Mouse (Mus musculus) brain, embryonic 18.5 days (tissue): ENCODE data around the gene Disp1.

Experiments
- DNase-seq: peaks from one replicate; pipeline ENCODE4 v3.0.0-alpha.2; 2012; ENCODE audit warnings: low read depth, low spot score

Gene Disp1

GRCm38 (mm10) chr1:183086843-183087242 lies 134.5 kb downstream of the Disp1 start:
- DNase-seq: no peak

- DNase-seq: no peak
Observed at GRCm38 (mm10) chr1:183084085-183085050, 137.0 kb downstream of the Disp1 start.

DNA sequence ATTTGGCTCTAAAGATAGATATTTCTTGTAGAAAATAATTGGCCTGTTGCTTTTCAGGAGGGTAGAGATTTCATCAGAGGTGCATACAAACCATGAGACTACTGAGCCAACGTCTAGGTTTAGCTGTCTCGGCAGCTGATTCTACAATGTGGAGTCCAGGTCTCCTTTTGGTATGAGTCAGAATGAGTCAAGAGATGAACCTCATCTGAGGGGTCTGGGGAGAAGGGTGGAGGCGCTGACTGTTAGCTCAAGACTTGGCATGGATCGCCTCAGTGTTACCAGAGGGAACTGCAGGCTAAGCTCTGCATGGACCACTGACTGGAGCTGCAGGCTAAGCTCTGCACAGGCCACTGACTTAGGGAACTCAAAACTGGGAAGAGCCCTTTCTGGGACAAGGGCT lies 138.9 kb downstream of the Disp1 start:
- no peak for DNase-seq

GRCm38 (mm10) chr1:183081126-183081525 lies 140.2 kb downstream of the Disp1 start:
- no peak for DNase-seq

GRCm38 (mm10) chr1:183075121-183075822 lies 146.1 kb downstream of the Disp1 start:
- DNase-seq: no peak

DNA sequence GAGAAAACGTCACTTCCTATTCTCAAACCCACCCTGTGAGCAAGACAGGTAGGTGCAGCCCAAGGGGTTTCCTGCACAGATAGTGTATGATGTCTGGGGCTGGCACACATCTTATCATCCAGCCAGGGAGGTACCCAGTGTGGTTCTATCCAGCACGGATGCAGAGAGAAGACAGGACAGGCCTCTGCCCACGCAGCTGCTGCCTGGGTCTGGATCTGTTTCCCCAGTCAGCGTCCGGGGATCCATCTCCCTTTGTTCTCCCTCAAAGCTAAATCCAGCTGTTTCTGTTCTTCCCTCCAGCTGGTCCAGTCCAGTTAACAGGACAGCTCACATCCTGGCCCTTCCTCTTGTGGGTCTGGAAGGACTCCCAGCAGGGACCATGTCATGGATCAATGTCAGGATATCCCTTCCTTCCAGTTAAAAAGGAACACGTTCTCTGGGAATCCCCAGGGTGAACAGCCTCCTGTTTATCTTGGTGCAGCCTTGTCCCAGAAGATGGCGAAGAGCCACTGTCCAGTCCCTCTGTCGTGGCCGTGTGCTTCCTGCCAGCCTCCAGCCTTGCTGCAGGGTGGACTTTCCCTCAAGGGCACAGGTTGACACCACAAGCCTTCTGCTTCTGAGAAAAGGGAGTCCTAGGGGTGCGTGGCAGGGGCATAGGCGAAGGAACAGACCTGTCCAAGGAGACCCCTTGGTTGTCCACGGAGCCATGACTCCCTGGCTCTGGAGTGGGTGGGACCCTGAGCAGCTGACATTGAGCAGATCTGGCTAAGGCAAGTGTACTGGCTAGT lies 148.9 kb downstream of the Disp1 start:
- DNase-seq: no peak

- DNase-seq: no peak
Observed at GRCm38 (mm10) chr1:183069954-183070649, 151.2 kb downstream of the Disp1 start.

- no peak for DNase-seq
Observed at GRCm38 (mm10) chr1:183067807-183068206, 153.5 kb downstream of the Disp1 start.

- DNase-seq: no peak
Observed at GRCm38 (mm10) chr1:183066981-183067380, 154.3 kb downstream of the Disp1 start.

- no peak for DNase-seq
Observed at GRCm38 (mm10) chr1:183060611-183061010, 160.7 kb downstream of the Disp1 start.

DNA sequence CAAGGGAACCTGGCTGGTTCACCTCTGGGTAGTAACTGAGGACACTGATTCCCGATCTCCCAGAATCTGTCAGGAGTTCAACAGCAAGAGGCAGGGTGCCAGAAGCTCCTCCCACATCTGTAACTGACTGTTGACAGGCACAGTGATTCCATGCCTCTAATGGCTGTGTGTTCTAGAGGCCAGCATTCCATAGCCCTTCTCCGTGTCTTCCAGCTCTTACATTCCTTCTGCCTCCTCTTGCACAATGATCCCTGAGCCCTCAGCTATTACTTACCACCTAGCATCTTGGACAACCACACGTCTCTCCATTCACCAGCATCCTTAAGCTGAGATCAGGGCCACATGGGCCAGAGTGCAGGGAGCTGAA lies 165.1 kb downstream of the Disp1 start:
- no peak for DNase-seq

DNA sequence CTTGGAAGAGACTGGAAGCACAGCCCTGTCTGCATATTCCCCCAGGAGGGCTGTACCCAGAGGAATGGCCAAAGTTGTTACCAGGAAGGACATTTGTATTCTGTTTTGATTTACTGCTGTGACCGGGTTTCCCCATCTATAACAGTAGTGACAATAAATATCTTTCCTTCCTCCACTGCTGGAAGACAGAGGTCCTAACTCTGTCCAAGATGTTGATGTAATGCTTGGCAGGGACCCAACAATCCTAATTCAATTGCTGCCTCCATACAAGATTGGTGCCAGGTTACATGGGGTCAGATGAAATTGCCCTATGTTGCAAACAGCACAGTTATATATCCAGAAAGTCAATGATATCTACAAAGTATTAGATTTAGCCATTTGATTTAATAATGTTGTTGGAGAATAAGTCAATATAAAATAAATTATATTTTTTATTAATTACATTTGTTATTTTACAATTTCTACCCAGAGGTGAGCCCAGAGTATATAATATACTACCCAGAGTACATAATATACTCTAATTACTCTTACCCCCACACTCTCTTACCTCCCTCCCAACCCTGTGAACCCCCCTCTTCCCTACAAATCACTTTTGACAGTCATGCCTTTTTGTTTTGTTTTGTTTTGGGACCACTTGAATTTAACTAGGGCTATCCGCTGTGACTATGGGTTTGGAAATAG lies 165.6 kb downstream of the Disp1 start:
- no peak for DNase-seq

GRCm38 (mm10) chr1:183052663-183053062 lies 168.7 kb downstream of the Disp1 start:
- DNase-seq: no peak

- no peak for DNase-seq
Observed at GRCm38 (mm10) chr1:183049295-183049694, 172.0 kb downstream of the Disp1 start.

DNA sequence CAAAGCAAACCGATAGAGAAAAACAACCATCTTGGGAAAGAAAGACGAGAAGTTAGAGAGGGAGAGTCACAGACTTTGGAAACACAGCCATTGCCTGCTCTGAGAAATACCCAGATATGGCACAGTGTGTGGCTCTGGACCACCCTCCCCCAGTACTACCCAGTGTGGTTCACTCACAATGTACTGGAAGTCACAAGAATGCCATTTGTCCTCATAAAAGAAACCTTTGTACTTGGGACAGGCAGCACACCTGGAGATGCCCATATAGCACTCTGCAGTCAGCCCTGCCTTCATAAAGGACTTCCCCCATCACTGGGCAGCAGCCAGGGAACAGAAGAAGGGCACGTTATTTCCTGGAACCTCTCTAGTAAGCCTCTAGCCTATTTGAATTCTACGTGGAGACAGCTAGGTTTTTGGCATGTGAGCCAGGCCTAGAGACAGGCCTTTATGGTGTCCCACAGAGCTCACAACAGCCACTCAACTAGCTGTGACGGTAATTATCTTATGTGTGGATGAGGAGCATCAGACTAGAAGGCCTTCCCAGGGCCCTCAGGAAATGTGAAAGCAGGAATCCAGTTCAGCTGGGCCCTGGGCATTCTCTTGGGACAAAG lies 173.3 kb downstream of the Disp1 start:
- DNase-seq: no peak

DNA sequence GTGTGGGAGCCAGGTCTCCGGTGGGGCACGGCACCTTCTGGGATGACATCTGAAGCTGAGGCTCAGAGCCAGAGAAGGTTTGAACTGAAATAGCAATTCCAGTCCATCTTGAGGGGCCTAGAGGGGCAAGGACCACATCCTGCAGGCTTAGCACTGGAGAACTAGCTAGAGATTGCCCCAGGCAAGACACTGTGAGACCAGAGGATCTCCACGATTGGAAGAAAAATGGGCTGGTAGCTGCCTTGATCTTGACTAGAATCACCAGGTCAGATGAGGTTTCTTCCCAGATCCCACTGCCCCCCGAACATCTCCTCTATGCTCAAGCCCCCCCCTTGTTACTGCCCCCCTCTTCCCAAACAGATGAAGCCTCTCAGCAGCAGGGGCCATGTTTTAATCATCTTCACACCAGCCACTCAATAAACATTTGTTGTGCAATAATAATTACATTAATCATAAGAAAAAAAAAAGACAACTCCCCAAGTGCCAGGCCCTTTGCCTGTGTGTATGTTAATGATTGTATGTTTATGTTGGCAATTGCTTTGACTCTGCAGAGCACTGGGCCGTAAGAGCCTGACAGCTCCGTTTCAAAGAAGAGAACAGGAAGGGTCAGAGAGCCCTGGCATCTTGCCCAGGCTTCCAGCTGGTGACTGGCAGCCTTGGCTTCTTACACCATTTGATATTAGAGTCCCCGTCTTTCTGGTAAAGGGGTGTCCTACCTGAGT lies 174.0 kb downstream of the Disp1 start:
- DNase-seq: no peak

- DNase-seq: no peak
Observed at GRCm38 (mm10) chr1:183046081-183046480, 175.2 kb downstream of the Disp1 start.

- no peak for DNase-seq
Observed at GRCm38 (mm10) chr1:183043161-183043812, 178.0 kb downstream of the Disp1 start.

DNA sequence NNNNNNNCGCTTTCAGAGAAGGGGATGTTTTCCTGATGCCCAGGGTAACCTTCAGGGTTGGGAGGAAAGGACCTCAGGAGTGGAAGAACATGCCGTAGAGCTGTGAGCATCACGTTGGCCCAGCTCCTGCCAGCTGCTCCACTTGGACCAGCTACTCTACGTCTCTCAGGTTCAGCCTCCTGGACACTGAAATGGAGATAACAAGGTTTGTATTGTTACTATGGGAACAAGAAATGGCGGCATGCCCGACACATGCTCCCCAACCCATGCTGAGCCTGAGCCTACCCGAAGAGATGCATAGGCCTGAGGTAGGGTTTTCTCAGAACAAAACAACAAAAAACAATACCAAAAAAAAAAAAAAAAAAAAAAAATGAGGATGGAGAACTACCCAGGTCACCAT lies 179.6 kb downstream of the Disp1 start:
- DNase-seq: no peak
